Mouse (Mus musculus) erythroblast, embryonic 14.5 days (primary cell): ENCODE measurements at regions not wholly inside any gene's neighbourhood (a gene's known extent, or its start where the extent isn't known, plus 50 kb on each side); places are given as distances from the start of the nearest gene placed in this dataset.

Experiments
- GATA1 ChIP-seq: IDR thresholded peaks from 2 replicates; pipeline ENCODE4 v1.6.1; 2012; ENCODE audit warnings: low read length, inconsistent platforms, mixed read lengths
- TAL1 ChIP-seq: IDR thresholded peaks from 3 replicates; pipeline ENCODE4 v1.6.1; 2012; ENCODE audit warnings: low read length, inconsistent platforms, mixed read lengths

GRCm38 (mm10) chr10:37849291-37849846 is 710.6 kb upstream of the Marcks start:
- no peak for TF ChIP-seq TAL1
- TF ChIP-seq GATA1, result no peak
